Mouse (Mus musculus) spleen, postnatal 36 days (tissue): ENCODE results near the gene Ppfibp2.
A peak's percentile ranks its signal among the peaks of the same experiment; 100 is the strongest.

Experiments used
- DNase-seq, 2 experiments: peaks; one replicate each; pipeline ENCODE4 v3.0.0; 2022; ENCODE audit warnings: low spot score in 2 of 2, mixed read lengths in 1 of 2

The Ppfibp2 gene

GRCm38 (mm10) chr7:107702461-107703380 is 107.7 kb downstream of the Ppfibp2 start:
- DNase-seq: peak in 1 of 2 experiments; percentile 16

GRCm38 (mm10) chr7:107705941-107706340 is 110.9 kb downstream of the Ppfibp2 start:
- no peak for DNase-seq

DNA sequence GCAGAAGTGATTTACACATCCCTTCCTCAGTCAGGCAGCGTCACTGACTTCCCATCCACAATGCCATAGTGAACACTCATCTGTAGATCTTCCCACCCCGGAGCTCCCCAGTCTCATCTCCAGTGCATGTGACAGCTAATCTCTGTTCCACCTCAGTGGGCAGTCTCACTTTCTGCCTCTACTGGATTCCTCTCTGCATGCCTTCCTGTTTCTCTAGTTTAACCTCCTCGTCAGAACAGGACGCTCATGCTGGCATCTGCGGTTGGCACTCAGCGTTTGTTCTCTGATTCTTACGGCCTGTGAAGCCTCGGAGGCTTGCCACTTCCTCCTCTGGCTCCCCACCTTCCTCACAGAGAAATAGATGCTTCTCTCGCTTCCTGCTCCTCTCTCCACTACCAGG is 112.6 kb downstream of the Ppfibp2 start:
- peak; percentile 82 to 83 for DNase-seq

- peak; percentile 83 for DNase-seq
Observed at GRCm38 (mm10) chr7:107708491-107709112, 113.6 kb downstream of the Ppfibp2 start.

DNA sequence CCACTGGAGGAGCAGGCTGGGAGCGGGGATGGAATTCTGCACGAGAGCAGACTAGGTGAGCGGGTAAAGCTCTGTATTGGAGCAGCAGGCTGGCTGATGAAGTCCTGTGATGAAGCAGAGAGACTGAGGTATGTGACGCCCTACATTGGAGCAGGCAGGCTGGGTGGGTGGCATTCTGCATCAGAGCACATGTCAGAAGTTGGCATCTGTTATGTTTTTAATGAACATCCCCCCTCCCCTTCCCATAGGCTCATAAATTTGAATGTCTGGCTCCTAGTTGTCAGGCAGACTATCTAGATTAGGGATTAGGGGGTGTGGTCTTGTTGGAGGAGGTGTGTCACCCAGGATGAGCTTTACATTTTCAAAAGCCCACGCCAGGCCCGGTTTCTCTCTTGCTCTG is 117.7 kb downstream of the Ppfibp2 start:
- DNase-seq: no peak

DNA sequence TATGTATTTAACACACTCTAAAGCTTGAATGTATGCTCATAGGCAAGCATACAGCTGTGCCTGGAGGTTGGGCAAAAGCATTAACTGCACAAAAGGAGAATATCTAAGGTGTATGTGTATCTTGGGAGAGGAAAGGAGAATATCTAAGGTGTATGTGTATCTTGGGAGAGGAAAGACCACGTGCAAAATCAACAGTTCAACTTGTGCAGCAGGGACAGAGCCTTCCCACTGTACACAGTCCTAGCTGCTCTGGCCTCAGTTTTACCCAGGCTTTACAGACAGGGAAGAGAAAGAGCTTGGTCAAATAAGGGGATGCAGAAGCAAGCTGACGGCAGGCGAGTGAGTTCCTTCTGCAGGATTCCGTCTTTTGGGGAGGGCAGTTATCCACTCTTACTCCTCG is 119.1 kb downstream of the Ppfibp2 start:
- no peak for DNase-seq

GRCm38 (mm10) chr7:107720771-107721170 is 125.8 kb downstream of the Ppfibp2 start:
- no peak for DNase-seq

- DNase-seq: no peak
Observed at GRCm38 (mm10) chr7:107722536-107722935, 127.5 kb downstream of the Ppfibp2 start.

DNA sequence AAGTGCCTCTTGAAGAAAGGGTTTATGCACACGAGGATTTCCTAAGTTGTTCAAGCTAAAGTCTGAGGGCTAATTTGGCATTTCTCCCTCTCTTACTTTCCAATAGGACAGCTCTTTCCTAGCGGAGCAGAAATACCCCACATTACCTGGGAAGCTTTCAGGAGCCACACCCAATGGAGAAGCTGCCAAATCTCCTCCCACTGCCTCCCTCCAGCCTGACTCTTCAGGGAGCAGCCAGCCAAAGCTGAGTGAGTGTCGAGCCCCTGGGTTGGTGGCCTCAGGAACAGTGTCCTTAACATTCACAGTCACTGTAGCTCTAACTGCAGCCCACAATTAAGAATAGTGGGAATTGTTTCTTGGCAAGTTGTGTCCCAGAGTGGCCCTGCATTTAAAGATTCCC is 132.5 kb downstream of the Ppfibp2 start:
- no peak for DNase-seq

DNA sequence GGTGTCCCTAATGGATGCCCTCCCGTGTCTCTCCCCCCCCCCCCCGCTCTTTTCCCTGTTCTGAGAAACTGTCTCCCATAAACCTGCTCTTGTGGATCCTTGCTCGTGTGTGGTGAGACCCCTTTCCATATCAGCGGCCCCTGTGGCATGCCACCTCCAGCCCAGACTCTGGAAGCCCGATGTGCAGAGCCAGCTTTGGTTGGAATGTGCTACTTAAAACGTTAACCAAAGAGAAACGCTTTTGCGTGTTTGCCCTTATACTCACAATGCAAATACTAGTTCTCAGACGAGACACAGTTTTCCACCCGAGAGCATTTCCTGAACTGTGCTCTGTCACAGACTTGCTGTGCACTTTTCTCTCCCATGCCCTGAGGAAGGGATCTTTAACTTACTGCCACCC is 135.6 kb downstream of the Ppfibp2 start:
- DNase-seq: no peak

GRCm38 (mm10) chr7:107733162-107733561 is 138.2 kb downstream of the Ppfibp2 start:
- no peak for DNase-seq

DNA sequence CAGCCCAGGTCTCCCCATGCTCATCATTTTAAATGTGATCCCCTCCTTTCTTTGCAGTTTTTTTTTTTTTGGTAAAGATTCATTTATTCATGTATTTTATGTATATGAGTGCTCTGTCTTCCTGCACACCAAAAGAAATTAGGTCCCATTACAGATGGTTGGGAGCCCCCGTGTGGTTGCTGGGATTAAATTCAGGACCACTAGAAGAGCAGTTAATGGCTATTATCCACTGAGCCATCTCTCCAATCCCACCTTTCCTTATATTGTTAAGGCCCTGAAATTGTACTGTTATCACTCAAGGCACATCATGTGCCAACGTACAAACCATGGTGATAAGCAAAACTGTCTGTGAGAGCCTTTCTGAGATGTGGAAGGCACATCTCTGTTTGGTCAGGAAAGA is 143.7 kb downstream of the Ppfibp2 start:
- no peak for DNase-seq

DNA sequence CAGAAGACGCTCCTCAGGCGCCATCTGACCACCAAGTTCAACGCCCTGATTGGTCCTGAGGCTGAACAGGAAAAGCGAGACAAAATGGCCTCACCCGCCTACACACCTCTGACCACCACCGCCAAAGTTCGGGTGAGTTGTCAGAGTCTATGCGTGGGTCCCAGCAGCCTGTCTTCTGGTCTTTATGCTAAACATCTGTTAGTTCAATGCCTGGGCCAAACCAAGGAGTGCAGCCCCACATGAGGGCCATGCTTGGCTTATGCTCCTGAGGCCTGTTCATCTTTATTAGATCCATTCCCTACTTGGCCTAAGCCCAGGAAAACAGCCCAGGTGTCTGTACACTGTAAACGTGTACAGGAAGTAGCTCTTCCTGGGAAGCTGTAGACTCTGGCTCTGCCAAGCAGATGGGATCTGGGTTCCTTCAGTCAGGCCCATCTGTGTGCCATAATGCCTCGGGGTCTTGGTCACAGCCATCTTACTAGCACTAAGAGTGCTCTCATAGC is 148.0 kb downstream of the Ppfibp2 start:
- DNase-seq: no peak

- no peak for DNase-seq
Observed at GRCm38 (mm10) chr7:107744454-107744853, 149.4 kb downstream of the Ppfibp2 start.

DNA sequence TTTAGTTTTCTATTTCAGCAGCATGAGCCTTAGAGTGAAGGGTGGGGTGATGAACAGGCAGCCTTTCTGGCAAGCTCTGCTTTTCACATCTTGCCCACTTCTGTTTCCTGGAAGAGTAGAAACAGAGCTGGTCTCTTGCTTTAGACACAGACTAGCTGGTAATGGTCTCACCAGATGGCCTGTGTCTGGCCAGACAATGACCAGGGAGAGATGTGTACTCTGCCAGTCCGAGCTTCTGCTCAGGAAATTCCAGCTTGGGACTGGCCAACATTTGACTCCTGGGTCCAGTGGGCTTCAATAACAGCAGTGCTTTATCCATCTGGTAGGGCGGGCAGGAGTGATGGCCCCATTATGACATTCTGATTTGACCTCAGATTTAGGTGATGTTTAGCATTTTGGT is 150.1 kb downstream of the Ppfibp2 start:
- no peak for DNase-seq

- peak; percentile 37 to 39 for DNase-seq
Observed at GRCm38 (mm10) chr7:107746036-107746435, 151.0 kb downstream of the Ppfibp2 start.

- no peak for DNase-seq
Observed at GRCm38 (mm10) chr7:107747476-107747875, 152.5 kb downstream of the Ppfibp2 start.

DNA sequence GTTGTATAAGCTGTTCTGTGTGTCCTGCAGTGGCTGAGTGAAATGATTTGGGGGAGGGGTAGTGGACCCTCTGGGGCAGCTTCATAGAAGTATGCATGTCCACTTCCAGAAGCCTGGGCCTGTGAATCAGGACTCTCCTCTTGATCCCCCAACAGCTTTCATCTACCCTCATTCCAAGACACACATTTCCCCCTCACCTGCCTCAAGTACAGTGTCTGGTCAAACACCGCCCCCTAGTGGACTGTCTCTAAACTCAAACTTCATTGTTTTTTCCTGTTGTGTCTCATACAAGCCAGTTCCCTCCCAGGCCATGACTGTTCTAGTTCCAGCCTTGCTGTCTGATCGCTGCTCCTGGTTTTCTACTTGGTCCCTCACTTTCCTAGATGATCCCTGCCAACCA is 152.9 kb downstream of the Ppfibp2 start:
- peak; percentile 32 to 45 for DNase-seq

DNA sequence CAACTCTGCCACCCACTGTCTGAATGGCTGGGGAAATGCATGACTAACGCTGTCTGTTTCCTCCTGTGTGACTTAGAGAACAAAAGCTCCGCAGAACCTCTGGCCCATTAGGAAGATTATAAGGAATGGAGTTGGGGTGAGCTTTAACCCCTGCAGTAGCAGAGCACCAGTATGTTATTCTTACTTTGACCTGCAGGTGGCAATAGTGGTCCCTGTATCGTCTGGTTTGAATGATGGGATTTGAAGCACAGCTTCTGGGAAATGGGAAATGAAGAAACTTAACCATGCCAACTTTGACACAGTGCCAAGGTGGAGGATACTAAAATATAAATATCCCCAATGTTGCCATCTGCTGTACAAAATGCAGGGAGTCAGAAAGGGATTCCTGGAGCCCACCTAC is 154.3 kb downstream of the Ppfibp2 start:
- no peak for DNase-seq

- DNase-seq: no peak
Observed at GRCm38 (mm10) chr7:107749721-107750120, 154.7 kb downstream of the Ppfibp2 start.

DNA sequence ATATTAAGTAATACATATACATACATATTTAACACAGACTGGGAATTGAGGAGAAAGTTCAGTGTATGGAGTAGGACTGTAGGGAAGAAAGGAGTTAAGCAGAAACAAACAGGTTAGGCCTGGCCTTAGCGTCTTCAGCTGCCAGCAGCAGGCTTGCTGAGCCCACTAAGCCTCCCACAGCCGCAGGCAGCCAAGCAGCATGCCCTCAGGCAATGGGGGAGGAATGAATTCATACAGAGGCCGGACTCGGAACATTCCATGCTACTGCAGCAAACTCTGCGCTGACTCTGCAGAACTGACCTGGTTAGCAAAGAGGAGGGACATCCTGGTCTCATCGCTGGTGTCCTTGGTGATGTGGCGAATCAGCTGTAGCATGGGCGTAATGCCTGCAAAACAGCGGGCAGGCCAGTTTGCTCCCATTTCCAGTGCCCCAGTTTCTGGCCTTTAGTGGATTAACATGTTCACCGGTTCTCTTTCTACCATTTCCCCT is 157.1 kb downstream of the Ppfibp2 start:
- DNase-seq: no peak

DNA sequence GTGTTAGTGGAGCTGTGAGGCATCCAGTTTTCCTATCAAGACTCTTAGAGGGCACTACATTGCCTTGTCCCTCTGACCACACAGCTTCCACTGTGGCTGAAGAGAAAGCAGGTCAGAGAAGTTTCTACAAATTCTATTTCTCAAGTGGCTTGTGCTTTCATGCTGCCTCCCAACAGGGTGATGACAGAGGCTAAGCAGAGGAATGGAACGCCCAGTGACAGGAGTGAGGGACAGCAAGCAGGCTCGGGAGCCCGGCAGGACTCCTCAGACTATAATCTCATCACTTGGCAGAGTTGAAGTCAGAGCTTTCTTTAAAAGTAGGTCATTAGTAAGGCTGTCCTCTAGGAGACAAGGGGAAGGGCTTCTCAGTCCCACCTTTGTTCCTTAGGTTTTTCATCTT is 160.9 kb downstream of the Ppfibp2 start:
- DNase-seq: no peak

DNA sequence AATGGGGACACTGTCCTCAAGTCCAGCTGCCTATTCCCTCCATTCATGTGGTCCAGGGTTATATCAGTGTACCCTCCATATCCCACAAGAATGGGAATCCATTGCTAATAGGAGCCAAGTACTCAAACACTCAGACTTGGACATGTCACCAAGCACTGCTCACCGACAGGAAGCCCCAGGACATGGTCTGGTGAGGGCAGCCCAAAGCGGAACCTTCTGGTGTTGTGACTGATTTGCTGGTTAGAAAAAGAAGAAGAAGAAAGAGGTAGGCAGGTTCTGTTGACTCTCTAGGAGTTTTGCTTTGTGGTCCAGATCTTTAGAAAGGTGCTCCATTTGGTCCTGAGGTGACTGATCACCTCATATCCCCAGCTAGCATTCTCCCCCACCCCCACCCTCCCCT is 161.7 kb downstream of the Ppfibp2 start:
- DNase-seq: no peak
